Mouse (Mus musculus): ENCODE measurements around the gene Rnf166.

DNA sequence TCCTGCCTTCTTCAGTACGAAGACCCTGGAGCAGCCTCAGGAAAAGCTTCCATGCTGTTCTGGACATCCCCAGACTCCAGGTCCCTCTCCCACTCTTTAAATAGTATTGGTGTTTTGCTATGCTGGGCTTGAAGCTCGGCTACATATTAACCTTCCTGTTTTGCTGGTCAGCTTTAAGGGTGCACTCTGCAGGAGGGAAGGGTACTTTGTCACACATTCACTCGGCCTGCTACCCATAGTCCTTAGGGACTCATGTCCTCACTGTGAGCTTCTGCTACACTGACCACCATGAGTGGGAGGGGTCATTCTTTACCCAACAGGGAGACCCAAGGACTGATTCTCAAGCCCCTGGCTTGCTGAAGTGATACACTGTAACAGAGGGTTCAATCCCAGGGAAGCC, 45.2 kb downstream of the Rnf166 start:
- TF ChIP-seq CTCF (IDR thresholded peaks at IDR 0.05; ENCODE audit: borderline replicate concordance, control insufficient read depth, extremely low read depth, insufficient read depth, low read length, poor library complexity) (no peak), POLR2A (IDR thresholded peaks at IDR 0.05; ENCODE audit: control insufficient read depth, extremely low read depth, insufficient read depth, low read length, poor library complexity) (no peak)

Data from thymus, adult 2 months (tissue).